Mouse (Mus musculus): ENCODE measurements around the gene Arntl.

Arntl gene

GRCm38 (mm10) chr7:113206644-113207470, at the start of gene Arntl:
Gene Arntl (plus strand): TSS chr7:113207465.
- peak; percentile 94 for DNase-seq (ENCODE audit: low spot score)

GRCm38 (mm10) chr7:113161077-113161698, 46.1 kb upstream of the Arntl start:
- DNase-seq (ENCODE audit: low spot score), result no peak

- DNase-seq (ENCODE audit: low spot score), result no peak
These were observed 42.5 kb upstream of the Arntl start for GRCm38 (mm10) chr7:113164719-113165118.

GRCm38 (mm10) chr7:113167092-113167491, 40.2 kb upstream of the Arntl start:
- no peak for DNase-seq (ENCODE audit: low spot score)

- no peak for DNase-seq (ENCODE audit: low spot score)
These were observed 38.7 kb upstream of the Arntl start for GRCm38 (mm10) chr7:113168609-113169008.

- DNase-seq (ENCODE audit: low spot score), result no peak
These were observed 34.8 kb upstream of the Arntl start for GRCm38 (mm10) chr7:113172425-113172824.

GRCm38 (mm10) chr7:113175481-113175880, 31.8 kb upstream of the Arntl start:
- no peak for DNase-seq (ENCODE audit: low spot score)

GRCm38 (mm10) chr7:113178073-113178472, 29.2 kb upstream of the Arntl start:
- no peak for DNase-seq (ENCODE audit: low spot score)

- DNase-seq (ENCODE audit: low spot score), result no peak
These were observed 23.5 kb upstream of the Arntl start for GRCm38 (mm10) chr7:113183787-113184186.

GRCm38 (mm10) chr7:113185056-113185455, 22.2 kb upstream of the Arntl start:
- no peak for DNase-seq (ENCODE audit: low spot score)

- DNase-seq (ENCODE audit: low spot score), result no peak
These were observed 21.0 kb upstream of the Arntl start for GRCm38 (mm10) chr7:113186041-113186800.

- DNase-seq (ENCODE audit: low spot score), result no peak
These were observed 19.2 kb upstream of the Arntl start for GRCm38 (mm10) chr7:113188091-113188490.

GRCm38 (mm10) chr7:113188566-113188965, 18.7 kb upstream of the Arntl start:
- DNase-seq (ENCODE audit: low spot score), result no peak

- DNase-seq (ENCODE audit: low spot score), result no peak
These were observed 15.5 kb upstream of the Arntl start for GRCm38 (mm10) chr7:113191787-113192186.

- DNase-seq (ENCODE audit: low spot score), result no peak
These were observed 14.4 kb upstream of the Arntl start for GRCm38 (mm10) chr7:113192714-113193365.

- DNase-seq (ENCODE audit: low spot score), result no peak
These were observed 13.4 kb upstream of the Arntl start for GRCm38 (mm10) chr7:113193872-113194271.

GRCm38 (mm10) chr7:113195271-113195670, 12.0 kb upstream of the Arntl start:
- DNase-seq (ENCODE audit: low spot score), result no peak

GRCm38 (mm10) chr7:113196171-113196570, 11.1 kb upstream of the Arntl start:
- DNase-seq (ENCODE audit: low spot score), result no peak

GRCm38 (mm10) chr7:113197161-113197775, 10.0 kb upstream of the Arntl start:
- DNase-seq (ENCODE audit: low spot score), result no peak

GRCm38 (mm10) chr7:113201584-113201983, 5.7 kb upstream of the Arntl start:
- DNase-seq (ENCODE audit: low spot score), result no peak

- DNase-seq (ENCODE audit: low spot score), result peak; percentile 21
These were observed 464 bp downstream of the Arntl start for GRCm38 (mm10) chr7:113207471-113208387.

Measured in layer of hippocampus, adult 9-10 months (tissue).